Mouse (Mus musculus) B cell, adult 67 days (primary cell): ENCODE measurements around the gene Trim56. TPM values are rescaled to one million over a fixed set of nuclear protein-coding genes. Genes with fewer than 3 reads are reported as not detected.

Experiments used
- total RNA-seq, 2 experiments: library from RNA; stranded (reverse); gene quantifications; 4 replicates each; pipeline ENCODE4 v1.2.4; 2023

The Trim56 gene
- 10 to 100 TPM; 71.9 to 92.3 TPM for total RNA-seq

DNA sequence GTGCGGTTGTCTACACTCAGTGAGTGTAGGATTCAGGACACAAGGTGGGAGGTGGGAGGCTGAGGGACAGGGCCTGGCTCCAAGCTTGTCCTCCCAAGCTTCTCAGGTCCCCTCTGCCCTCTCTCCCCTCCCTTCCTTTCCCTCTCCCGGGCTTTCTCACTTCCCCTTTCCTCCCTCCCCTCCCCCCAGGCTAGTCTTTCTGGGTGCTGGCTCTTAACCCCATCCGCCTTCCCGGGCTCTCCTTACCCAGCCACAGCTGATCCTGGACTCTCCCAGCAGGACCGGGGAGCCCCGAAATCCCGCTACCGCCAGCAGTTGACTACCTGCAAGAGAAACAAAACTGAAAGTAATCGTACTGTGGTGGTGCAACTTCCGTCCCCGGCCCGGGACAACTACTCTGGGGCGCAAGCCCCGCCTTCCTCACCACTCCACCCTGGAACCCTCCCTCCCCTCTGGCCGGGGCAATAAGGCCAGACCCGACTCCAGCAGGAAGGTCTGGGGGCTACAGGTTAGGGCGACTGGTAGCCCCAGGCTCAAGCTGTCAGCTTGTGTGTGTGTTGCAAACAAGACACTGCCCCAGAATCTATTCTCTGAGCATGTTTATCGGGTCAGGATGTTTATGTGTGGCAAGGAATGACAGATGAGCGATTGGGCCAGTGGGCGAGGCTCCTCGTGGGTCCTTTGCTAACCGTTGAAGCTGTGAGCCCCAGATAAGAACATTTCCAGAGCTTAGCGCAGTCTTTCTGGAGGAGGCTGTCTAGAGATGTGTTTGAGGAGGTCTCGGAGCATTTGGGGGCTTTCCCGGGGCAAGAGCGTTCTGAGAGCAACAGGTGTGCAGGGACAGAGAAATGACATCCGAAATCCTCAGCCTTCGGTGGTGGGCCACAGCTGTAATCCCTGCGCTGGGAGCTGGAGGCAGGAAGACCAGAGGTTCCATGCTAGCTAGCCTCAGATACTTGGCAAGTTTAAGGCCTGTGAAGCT lies at the start of gene Trim56:
Gene Trim56, minus strand, starts transcription at position 344 of the 982 bp plus-strand sequence.

DNA sequence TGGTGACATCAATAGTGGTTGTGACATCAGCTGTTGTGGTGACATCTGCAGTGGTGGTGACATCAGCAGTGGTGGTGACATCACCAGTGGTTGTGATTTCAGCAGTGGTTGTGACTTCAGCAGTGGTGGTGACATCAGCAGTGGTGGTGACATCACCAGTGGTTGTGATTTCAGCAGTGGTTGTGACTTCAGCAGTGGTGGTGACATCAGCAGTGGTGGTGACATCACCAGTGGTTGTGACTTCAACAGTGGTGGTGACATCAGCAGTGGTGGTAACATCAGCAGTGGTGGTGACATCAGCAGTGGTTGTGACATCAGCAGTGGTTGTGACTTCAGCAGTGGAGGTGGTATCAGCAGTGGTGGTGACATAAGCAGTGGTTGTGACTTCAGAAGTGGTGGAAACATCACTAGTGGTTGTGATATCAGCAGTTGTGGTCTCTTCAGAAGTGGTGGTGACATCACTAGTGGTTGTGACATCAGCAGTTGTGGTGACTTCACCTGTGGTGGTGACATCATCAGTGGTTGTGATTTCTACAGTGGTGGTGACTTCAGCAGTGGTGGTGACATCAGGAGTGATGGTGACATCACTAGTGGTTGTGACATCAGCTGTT lies 33.4 kb upstream of the Trim56 start, which contains the start of gene Muc3:
Gene Muc3, minus strand, starts transcription at position 51 of the 611 bp plus-strand sequence.

GRCm38 (mm10) chr5:137072079-137072960 lies 43.7 kb downstream of the Trim56 start, which contains the start of gene Serpine1:
TSS of gene Serpine1 (minus strand) at chr5:137072268.

Other genes starting within 250 kb of the Trim56 start
- not detected for gene Col26a1, start 233.0 kb downstream of the Trim56 start, total RNA-seq
- 10 to 100 TPM; 18.2 to 33.8 TPM for gene Ift22, start 208.1 kb downstream of the Trim56 start, total RNA-seq
- gene Fis1, start 162.9 kb downstream of the Trim56 start, total RNA-seq: 100 to 1,000 TPM; 159 to 173 TPM
- gene Cldn15, start 149.6 kb downstream of the Trim56 start, total RNA-seq: under 1 TPM; 0.64 to 0.68 TPM
- gene Plod3, start 129.2 kb downstream of the Trim56 start, total RNA-seq: 10 to 100 TPM; 28.1 to 28.6 TPM
- 10 to 100 TPM; 24.4 to 30.5 TPM for gene Znhit1, start 128.2 kb downstream of the Trim56 start, total RNA-seq
- gene Vgf, start 89.8 kb downstream of the Trim56 start, total RNA-seq: under 1 TPM; 0.42 to 0.73 TPM
- gene Ap1s1, start 70.1 kb downstream of the Trim56 start, total RNA-seq: 10 to 100 TPM; 19.3 to 19.6 TPM
- not detected for gene Serpine1, start 43.9 kb downstream of the Trim56 start, total RNA-seq
- gene Muc3, start 33.1 kb upstream of the Trim56 start, total RNA-seq: not detected
- 10 to 100 TPM; 15.7 to 16.2 TPM for gene Muc3a, start 96.2 kb upstream of the Trim56 start, total RNA-seq
- under 1 TPM in 1 of 2 experiments, not detected in 1; 0.23 TPM for gene Ache, start 171.3 kb upstream of the Trim56 start, total RNA-seq
- gene Ufsp1, start 178.4 kb upstream of the Trim56 start, total RNA-seq: 1 to 10 TPM; 1.5 to 1.6 TPM
- gene Srrt, start 191.5 kb upstream of the Trim56 start, total RNA-seq: 100 to 1,000 TPM; 445 to 469 TPM
- gene Trip6, start 198.2 kb upstream of the Trim56 start, total RNA-seq: 10 to 100 TPM in 1 of 2 experiments, 1 to 10 TPM in 1; 7.3 to 10.4 TPM
- gene Slc12a9, start 217.4 kb upstream of the Trim56 start, total RNA-seq: 10 to 100 TPM; 23.7 to 28.5 TPM
- not detected for gene Ephb4, start 233.9 kb upstream of the Trim56 start, total RNA-seq